Mouse (Mus musculus): ENCODE results near the gene Gm17622.

- TF ChIP-seq CTCF (IDR thresholded peaks at IDR 0.05; ENCODE audit: low read depth, low read length) (no peak), POLR2A (IDR thresholded peaks at IDR 0.05; ENCODE audit: insufficient read depth, low read length) (no peak)
Observed at GRCm38 (mm10) chr13:96530064-96530463, 39.5 kb downstream of the Gm17622 start.

Measured in ES-Bruce4 (cell line).